Mouse (Mus musculus): ENCODE measurements around the gene Cacnb4. TPM values are rescaled to one million over a fixed set of nuclear protein-coding genes. Genes with fewer than 3 reads are reported as not detected.
A peak's percentile ranks its signal among the peaks of the same experiment; 100 is the strongest.

The Cacnb4 gene
- polyA plus RNA-seq, 1 experiment from 2014 or later = 1.4 TPM

- Histone ChIP-seq H3K9ac (no peak overlapping the region), H3K4me3 (no peak overlapping the region), H3K4me2 (replicated peaks) (no peak overlapping the region), H3K9me3 (no peaks in the 10 kb centered on the region), H3K27me3 (no peaks in the 10 kb centered on the region), H3K27ac (no peak overlapping the region), H3K36me3 (no peaks in the 10 kb centered on the region), H3K4me1 (peaks cover 5% of the 10 kb centered on the region; the same call in 1 of the 2 replicates)
- no peak for ATAC-seq (ENCODE audit: insufficient number of reproducible peaks, insufficient read depth, low FRiP score, low TSS enrichment)
- WGBS = 70% methylated on average over 6 of the region's 6 CpGs
These were observed 33.0 kb downstream of the Cacnb4 start for GRCm38 (mm10) chr2:52643657-52644056.

- Histone ChIP-seq H3K27me3 (0 out of 2 replicates have a peak, but pooled peaks cover 6% of the 10 kb centered on the region), H3K36me3 (no peaks in the 10 kb centered on the region), H3K9me3 (no peaks in the 10 kb centered on the region), H3K4me3 (no peak overlapping the region), H3K9ac (no peak overlapping the region), H3K4me2 (replicated peaks) (no peak overlapping the region), H3K27ac (no peak overlapping the region), H3K4me1 (peaks cover 8% of the 10 kb centered on the region; the same call in 1 of the 2 replicates)
- WGBS = 61% methylated on average over 4 of the region's 4 CpGs
- no peak for ATAC-seq (ENCODE audit: insufficient number of reproducible peaks, insufficient read depth, low FRiP score, low TSS enrichment)
These were observed 37.1 kb downstream of the Cacnb4 start for GRCm38 (mm10) chr2:52639530-52639875.

- H3K4me2 ChIP-seq (replicated peaks) = no peak overlapping the region
- H3K9ac ChIP-seq = no peak overlapping the region
- 65% methylated on average over 6 of the region's 6 CpGs for WGBS
- H3K4me1 ChIP-seq = peaks cover 8% of the 10 kb centered on the region; the same call in 1 of the 2 replicates
- no peak overlapping the region for H3K4me3 ChIP-seq
- H3K27ac ChIP-seq = no peak overlapping the region
- 0 out of 2 replicates have a peak, but pooled peaks cover 6% of the 10 kb centered on the region for H3K27me3 ChIP-seq
- H3K9me3 ChIP-seq = no peaks in the 10 kb centered on the region
- no peak for ATAC-seq (ENCODE audit: insufficient number of reproducible peaks, insufficient read depth, low FRiP score, low TSS enrichment)
- H3K36me3 ChIP-seq = no peaks in the 10 kb centered on the region
These were observed 37.6 kb downstream of the Cacnb4 start for GRCm38 (mm10) chr2:52638857-52639529.

GRCm38 (mm10) chr2:52638226-52638625 lies 38.4 kb downstream of the Cacnb4 start:
- WGBS = 33% methylated on average over 4 of the region's 4 CpGs
- H3K4me3 ChIP-seq = no peak overlapping the region
- H3K9ac ChIP-seq = no peak overlapping the region
- ATAC-seq (ENCODE audit: insufficient number of reproducible peaks, insufficient read depth, low FRiP score, low TSS enrichment) = 0 out of 2 replicates have a peak, but pooled peaks have one; percentile 39
- H3K4me1 ChIP-seq = peaks cover 8% of the 10 kb centered on the region; the same call in 1 of the 2 replicates
- no peaks in the 10 kb centered on the region for H3K9me3 ChIP-seq
- no peak overlapping the region for H3K27ac ChIP-seq
- 0 out of 2 replicates have a peak, but pooled peaks cover 6% of the 10 kb centered on the region for H3K27me3 ChIP-seq
- no peaks in the 10 kb centered on the region for H3K36me3 ChIP-seq
- H3K4me2 ChIP-seq (replicated peaks) = no peak overlapping the region

GRCm38 (mm10) chr2:52636051-52636450 lies 40.6 kb downstream of the Cacnb4 start:
- no peaks in the 10 kb centered on the region for H3K36me3 ChIP-seq
- WGBS = 59% methylated on average over 5 of the region's 5 CpGs
- H3K4me1 ChIP-seq = peaks cover 8% of the 10 kb centered on the region; the same call in 1 of the 2 replicates
- H3K4me2 ChIP-seq (replicated peaks) = no peak overlapping the region
- no peak for ATAC-seq (ENCODE audit: insufficient number of reproducible peaks, insufficient read depth, low FRiP score, low TSS enrichment)
- H3K27ac ChIP-seq = no peak overlapping the region
- 0 out of 2 replicates have a peak, but pooled peaks cover 6% of the 10 kb centered on the region for H3K27me3 ChIP-seq
- no peaks in the 10 kb centered on the region for H3K9me3 ChIP-seq
- H3K4me3 ChIP-seq = no peak overlapping the region
- no peak overlapping the region for H3K9ac ChIP-seq

- no peak overlapping the region for H3K9ac ChIP-seq
- H3K36me3 ChIP-seq = no peaks in the 10 kb centered on the region
- H3K9me3 ChIP-seq = no peaks in the 10 kb centered on the region
- no peak overlapping the region for H3K27ac ChIP-seq
- 0 out of 2 replicates have a peak, but pooled peaks cover 6% of the 10 kb centered on the region for H3K27me3 ChIP-seq
- no peak for ATAC-seq (ENCODE audit: insufficient number of reproducible peaks, insufficient read depth, low FRiP score, low TSS enrichment)
- peaks cover 8% of the 10 kb centered on the region; the same call in 1 of the 2 replicates for H3K4me1 ChIP-seq
- WGBS = 9% methylated on average over 4 of the region's 4 CpGs
- no peak overlapping the region for H3K4me2 ChIP-seq (replicated peaks)
- H3K4me3 ChIP-seq = no peak overlapping the region
These were observed 41.3 kb downstream of the Cacnb4 start for GRCm38 (mm10) chr2:52635358-52635757.

GRCm38 (mm10) chr2:52632880-52633279 lies 43.8 kb downstream of the Cacnb4 start:
- Histone ChIP-seq H3K4me3 (no peak overlapping the region), H3K9me3 (no peaks in the 10 kb centered on the region), H3K9ac (no peak overlapping the region), H3K27me3 (0 out of 2 replicates have a peak, but pooled peaks cover 6% of the 10 kb centered on the region), H3K4me1 (0 out of 2 replicates have a peak, but pooled peaks cover 3% of the 10 kb centered on the region), H3K27ac (no peak overlapping the region), H3K4me2 (replicated peaks) (no peak overlapping the region), H3K36me3 (no peaks in the 10 kb centered on the region)
- 9% methylated on average over 7 of the region's 7 CpGs for WGBS
- no peak for ATAC-seq (ENCODE audit: insufficient number of reproducible peaks, insufficient read depth, low FRiP score, low TSS enrichment)

GRCm38 (mm10) chr2:52628186-52628585 lies 48.4 kb downstream of the Cacnb4 start:
- Histone ChIP-seq H3K27me3 (no peaks in the 10 kb centered on the region), H3K4me1 (peaks cover 8% of the 10 kb centered on the region), H3K36me3 (no peaks in the 10 kb centered on the region), H3K4me3 (no peak overlapping the region), H3K4me2 (replicated peaks) (no peak overlapping the region), H3K9me3 (no peaks in the 10 kb centered on the region), H3K9ac (no peak overlapping the region), H3K27ac (no peak overlapping the region)
- no peak for ATAC-seq (ENCODE audit: insufficient number of reproducible peaks, insufficient read depth, low FRiP score, low TSS enrichment)
- 78% methylated on average over 4 of the region's 4 CpGs for WGBS

GRCm38 (mm10) chr2:52626266-52626665 lies 50.4 kb downstream of the Cacnb4 start:
- H3K4me1 ChIP-seq = peaks cover 8% of the 10 kb centered on the region
- H3K27ac ChIP-seq = no peak overlapping the region
- no peaks in the 10 kb centered on the region for H3K36me3 ChIP-seq
- H3K27me3 ChIP-seq = no peaks in the 10 kb centered on the region
- no peaks in the 10 kb centered on the region for H3K9me3 ChIP-seq
- no peak overlapping the region for H3K9ac ChIP-seq
- ATAC-seq (ENCODE audit: insufficient number of reproducible peaks, insufficient read depth, low FRiP score, low TSS enrichment) = no peak
- WGBS = 76% methylated on average over 3 of the region's 3 CpGs
- H3K4me2 ChIP-seq (replicated peaks) = no peak overlapping the region
- H3K4me3 ChIP-seq = no peak overlapping the region

GRCm38 (mm10) chr2:52625731-52626130 lies 50.9 kb downstream of the Cacnb4 start:
- peaks cover 8% of the 10 kb centered on the region for H3K4me1 ChIP-seq
- 87% methylated on average over 6 of the region's 6 CpGs for WGBS
- no peak overlapping the region for H3K9ac ChIP-seq
- H3K27me3 ChIP-seq = no peaks in the 10 kb centered on the region
- no peak overlapping the region for H3K4me2 ChIP-seq (replicated peaks)
- no peak overlapping the region for H3K4me3 ChIP-seq
- no peaks in the 10 kb centered on the region for H3K9me3 ChIP-seq
- no peak overlapping the region for H3K27ac ChIP-seq
- ATAC-seq (ENCODE audit: insufficient number of reproducible peaks, insufficient read depth, low FRiP score, low TSS enrichment) = no peak
- H3K36me3 ChIP-seq = no peaks in the 10 kb centered on the region

- Histone ChIP-seq H3K9me3 (no peaks in the 10 kb centered on the region), H3K9ac (no peak overlapping the region), H3K27ac (no peak overlapping the region), H3K27me3 (no peaks in the 10 kb centered on the region), H3K36me3 (no peaks in the 10 kb centered on the region), H3K4me1 (peaks cover 8% of the 10 kb centered on the region), H3K4me3 (no peak overlapping the region), H3K4me2 (replicated peaks) (no peak overlapping the region)
- ATAC-seq (ENCODE audit: insufficient number of reproducible peaks, insufficient read depth, low FRiP score, low TSS enrichment) = no peak
- 42% methylated on average over 7 of the region's 7 CpGs for WGBS
These were observed 52.7 kb downstream of the Cacnb4 start for GRCm38 (mm10) chr2:52623921-52624404.

- Histone ChIP-seq H3K9me3 (no peaks in the 10 kb centered on the region), H3K4me1 (peaks cover 8% of the 10 kb centered on the region), H3K27me3 (no peaks in the 10 kb centered on the region), H3K4me3 (no peak overlapping the region), H3K9ac (no peak overlapping the region; the same call in 1 of the 2 replicates), H3K36me3 (no peaks in the 10 kb centered on the region), H3K27ac (no peak overlapping the region), H3K4me2 (replicated peaks) (no peak overlapping the region)
- ATAC-seq (ENCODE audit: insufficient number of reproducible peaks, insufficient read depth, low FRiP score, low TSS enrichment) = no peak
- 34% methylated on average over 4 of the region's 4 CpGs for WGBS
These were observed 53.2 kb downstream of the Cacnb4 start for GRCm38 (mm10) chr2:52623461-52623860.

All from embryonic facial prominence, embryonic 12.5 days (tissue).